Mouse (Mus musculus) lung, postnatal 0 days (tissue): ENCODE data around the gene Mad2l2. TPM values are rescaled to one million over a fixed set of nuclear protein-coding genes. Genes with fewer than 3 reads are reported as not detected.
A peak's percentile ranks its signal among the peaks of the same experiment; 100 is the strongest.

Source experiments
- ATAC-seq: fragments of 200-750 bp; cut with Nextera tagmentation; 2 replicates; pipeline ENCODE4 v1.8.0; 2017; ENCODE audit warnings: moderate library complexity
- DNase-seq: peaks from one replicate; pipeline ENCODE4 v3.0.0-alpha.2; 2016; ENCODE audit warnings: low spot score
- H3K27ac ChIP-seq: fragments of 300-500 bp; sonication (generic); 2 replicates; pipeline ENCODE4 v1.5.1; 2014; ENCODE audit warnings: antibody characterized with exemption, mild to moderate bottlenecking, low read length, mixed read lengths
- H3K27me3 ChIP-seq: fragments of 300-500 bp; sonication (generic); replicated peaks from 2 replicates; pipeline ENCODE4 v1.6.1; 2014; ENCODE audit warnings: low read length, mixed read lengths; ENCODE audit not compliant: insufficient read depth
- H3K36me3 ChIP-seq: fragments of 300-500 bp; sonication (generic); 2 replicates; pipeline ENCODE4 v1.6.1; 2014; ENCODE audit warnings: low read length, mixed read lengths; ENCODE audit not compliant: insufficient read depth
- H3K4me1 ChIP-seq: fragments of 300-500 bp; sonication (generic); 2 replicates; pipeline ENCODE4 v1.6.1; 2014; ENCODE audit warnings: antibody characterized with exemption, low read depth, low read length, mixed read lengths; ENCODE audit not compliant: insufficient read depth
- H3K4me2 ChIP-seq: fragments of 300-500 bp; sonication (generic); replicated peaks from 2 replicates; pipeline ENCODE4 v1.6.1; 2014; ENCODE audit warnings: low read depth, mild to moderate bottlenecking, low read length, moderate library complexity, mixed read lengths
- H3K4me3 ChIP-seq: fragments of 300-500 bp; sonication (generic); 2 replicates; pipeline ENCODE4 v1.5.1; 2014; ENCODE audit warnings: low read depth, low read length
- H3K9ac ChIP-seq: fragments of 300-500 bp; sonication (generic); replicated peaks from 2 replicates; pipeline ENCODE4 v1.6.1; 2014; ENCODE audit warnings: low read depth, mild to moderate bottlenecking
- H3K9me3 ChIP-seq: fragments of 300-500 bp; sonication (generic); 2 replicates; pipeline ENCODE4 v1.6.1; 2016; ENCODE audit warnings: low read length, mixed read lengths
- CTCF ChIP-seq: IDR thresholded peaks from 2 replicates; pipeline ENCODE4 v1.5.1; 2016; ENCODE audit warnings: antibody characterized with exemption, mild to moderate bottlenecking
- EP300 ChIP-seq: IDR thresholded peaks from 2 replicates; pipeline ENCODE4 v1.6.1; 2016; ENCODE audit warnings: antibody characterized with exemption, mild to moderate bottlenecking, control low read depth
- WGBS: fragments of 180-500 bp; shearing (Covaris S2); extraction: QIAGEN DNeasy Blood & Tissue Kit; methylation state at CpG from one replicate; pipeline ENCODE4 v1.1.7; 2014; 5-methylcytosine and 5-hydroxymethylcytosine counted together
- polyA plus RNA-seq: library from polyadenylated mRNA; unstranded; fragments of >200 nt; fragmentation: Nextera tagmentation; extraction: Ambion mirVana; gene quantifications from 2 replicates; pipeline ENCODE4 v1.2.1, GENCODE M21; 2015

The Mad2l2 gene
- polyA plus RNA-seq, 1 experiment from 2014 or later: 35.7 TPM

GRCm38 (mm10) chr4:148122694-148123066 lies 7.5 kb upstream of the Mad2l2 start:
- no peaks in the 10 kb centered on the region for H3K4me1 ChIP-seq
- H3K27ac ChIP-seq: no peak overlapping the region
- no peak overlapping the region for H3K9ac ChIP-seq
- no peaks in the 10 kb centered on the region for H3K27me3 ChIP-seq
- TF ChIP-seq CTCF (no peak), EP300 (no peak)
- ATAC-seq (no peak), DNase-seq (no peak)
- no peaks in the 10 kb centered on the region for H3K36me3 ChIP-seq
- no peaks in the 10 kb centered on the region for H3K9me3 ChIP-seq
- 80% methylated on average over 3 of the region's 3 CpGs for WGBS
- H3K4me3 ChIP-seq: no peak overlapping the region
- no peak overlapping the region for H3K4me2 ChIP-seq

GRCm38 (mm10) chr4:148128241-148128640 lies 1.9 kb upstream of the Mad2l2 start:
- 53% methylated on average over 1 of the region's 1 CpGs for WGBS
- DNase-seq: no peak
- Histone ChIP-seq H3K9ac (no peak overlapping the region), H3K4me2 (no peak overlapping the region), H3K4me1 (0 out of 2 replicates have a peak, but pooled peaks cover 3% of the 10 kb centered on the region), H3K36me3 (no peaks in the 10 kb centered on the region), H3K4me3 (no peak overlapping the region), H3K27me3 (peaks cover 27% of the 10 kb centered on the region), H3K9me3 (no peaks in the 10 kb centered on the region), H3K27ac (no peak overlapping the region)
- TF ChIP-seq CTCF (no peak), EP300 (no peak)
- ATAC-seq: no peak

- Histone ChIP-seq H3K27ac (no peak overlapping the region), H3K4me1 (0 out of 2 replicates have a peak, but pooled peaks cover 3% of the 10 kb centered on the region), H3K4me3 (no peak overlapping the region), H3K4me2 (no peak overlapping the region), H3K9me3 (no peaks in the 10 kb centered on the region), H3K27me3 (peaks cover 27% of the 10 kb centered on the region), H3K36me3 (no peaks in the 10 kb centered on the region), H3K9ac (no peak overlapping the region)
- 59% methylated on average over 2 of the region's 2 CpGs for WGBS
- TF ChIP-seq CTCF (no peak), EP300 (no peak)
- ATAC-seq (no peak), DNase-seq (no peak)
These were observed 1.5 kb upstream of the Mad2l2 start for GRCm38 (mm10) chr4:148128672-148129071.

GRCm38 (mm10) chr4:148130561-148131413 lies 603 bp downstream of the Mad2l2 start, which contains the start of gene Draxin:
Draxin (minus strand) TSS chr4:148130698.
- TF ChIP-seq CTCF (no peak), EP300 (no peak)
- ATAC-seq (peak; percentile 95), DNase-seq (peak; percentile 68)
- Histone ChIP-seq H3K4me1 (0 out of 2 replicates have a peak, but pooled peaks cover 3% of the 10 kb centered on the region), H3K36me3 (no peaks in the 10 kb centered on the region), H3K4me2 (peak within 1 kb of the TSS; percentile 89), H3K27ac (no peak within 1 kb of the TSS), H3K9me3 (no peaks in the 10 kb centered on the region), H3K4me3 (peak within 1 kb of the TSS; percentile 44), H3K9ac (no peak within 1 kb of the TSS), H3K27me3 (peaks cover 27% of the 10 kb centered on the region)
- under 1% methylated on average over 36 of the region's 87 CpGs for WGBS

- Histone ChIP-seq H3K4me1 (0 out of 2 replicates have a peak, but pooled peaks cover 3% of the 10 kb centered on the region), H3K9me3 (no peaks in the 10 kb centered on the region), H3K9ac (no peak overlapping the region), H3K27ac (no peak overlapping the region), H3K4me3 (no peak overlapping the region), H3K27me3 (peaks cover 27% of the 10 kb centered on the region), H3K4me2 (peak overlapping the region; percentile 89), H3K36me3 (no peaks in the 10 kb centered on the region)
- DNase-seq: no peak
- WGBS: 1% methylated on average over 20 of the region's 21 CpGs
- TF ChIP-seq EP300: no peak
- TF ChIP-seq CTCF: no peak
- no peak for ATAC-seq
These were observed 1.4 kb downstream of the Mad2l2 start for GRCm38 (mm10) chr4:148131497-148132081.

GRCm38 (mm10) chr4:148134988-148135387 lies 4.8 kb downstream of the Mad2l2 start:
- Histone ChIP-seq H3K4me1 (0 out of 2 replicates have a peak, but pooled peaks cover 3% of the 10 kb centered on the region), H3K4me2 (no peak overlapping the region), H3K4me3 (no peak overlapping the region), H3K9me3 (no peaks in the 10 kb centered on the region), H3K27ac (no peak overlapping the region), H3K27me3 (peaks cover 15% of the 10 kb centered on the region), H3K9ac (no peak overlapping the region), H3K36me3 (no peaks in the 10 kb centered on the region)
- ATAC-seq (no peak), DNase-seq (no peak)
- TF ChIP-seq EP300: no peak
- TF ChIP-seq CTCF: no peak
- 66% methylated on average over 8 of the region's 8 CpGs for WGBS
